Mouse (Mus musculus) layer of hippocampus, adult 9-11 months (tissue): ENCODE data around the gene Vps52.

Experiments
- DNase-seq: peaks from one replicate; pipeline ENCODE4 v3.0.0; 2022

Gene Vps52

DNA sequence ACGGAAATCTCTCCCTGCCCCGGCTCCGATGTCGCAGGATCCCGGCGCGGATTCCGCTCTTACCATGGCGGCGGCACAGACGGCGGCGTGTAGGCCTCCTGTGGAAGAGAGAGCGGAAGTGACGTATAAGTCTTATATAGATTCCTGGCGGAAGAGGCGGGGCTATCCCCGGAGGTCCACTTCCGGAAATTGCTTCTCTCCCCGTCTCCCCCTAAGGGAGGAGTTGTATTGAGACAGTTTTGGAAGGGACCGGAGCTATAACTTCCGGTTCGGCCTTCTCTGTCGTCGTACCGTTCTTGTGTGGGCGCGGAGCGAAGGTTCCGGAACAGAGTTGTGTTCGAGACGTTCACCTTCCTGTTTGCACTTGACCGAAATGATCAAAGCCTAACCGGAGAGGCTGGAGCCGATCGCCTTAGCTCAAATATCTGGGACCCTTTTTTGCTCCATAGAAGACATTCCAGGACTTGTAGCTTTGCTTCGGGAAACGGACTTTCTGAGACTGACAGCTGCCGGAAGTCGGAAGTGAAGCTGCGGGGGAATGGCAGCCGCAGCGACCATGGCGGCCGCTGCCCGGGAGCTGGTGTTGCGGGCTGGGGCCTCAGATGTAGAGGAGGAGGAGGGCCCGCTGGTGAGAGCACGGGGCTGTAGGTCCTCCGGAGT, at the start of gene Vps52, which contains the start of gene Rps18:
TSS of gene Vps52 (plus strand) at position 258 of the 660 bp plus-strand sequence.
TSS of gene Rps18 (minus strand) at position 447 of the 660 bp plus-strand sequence.
- peak; percentile 98 for DNase-seq

DNA sequence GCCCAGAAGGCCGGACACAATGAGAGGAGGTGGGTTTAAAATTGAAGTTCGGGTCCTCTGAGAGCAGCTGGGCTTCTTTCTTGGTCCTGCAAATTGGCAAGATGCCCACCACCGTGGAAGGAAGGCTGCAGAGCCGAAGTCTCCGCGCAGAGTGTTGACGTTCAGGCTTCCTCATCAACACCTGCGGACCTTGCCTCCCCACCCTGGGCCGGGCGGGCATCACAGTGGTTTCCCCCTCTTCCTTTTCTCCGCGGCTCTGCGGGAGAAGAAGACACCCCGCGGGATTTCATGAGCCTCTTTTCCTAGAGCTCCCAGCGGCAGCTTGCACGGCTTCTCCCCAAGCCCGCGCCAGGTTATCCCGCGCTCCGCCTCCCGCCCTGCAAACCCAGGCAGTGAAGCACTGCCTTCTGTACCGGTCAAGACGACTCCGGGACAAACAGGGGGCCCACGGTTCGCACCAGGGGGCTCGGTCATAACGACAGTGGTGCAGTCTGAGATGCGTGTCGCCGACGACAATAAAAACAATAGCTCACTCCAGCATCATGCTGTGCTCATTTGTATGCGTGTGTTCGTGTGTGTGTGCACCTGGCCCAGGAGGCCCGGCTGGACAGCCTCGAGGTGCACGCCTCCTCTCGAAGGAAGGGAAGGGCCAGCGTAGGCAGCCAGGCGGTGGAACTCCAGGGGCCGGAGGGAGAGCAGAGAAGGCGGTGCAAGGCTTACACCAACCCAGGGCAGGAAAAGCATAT, 47.1 kb upstream of the Vps52 start:
- peak; percentile 65 for DNase-seq

DNA sequence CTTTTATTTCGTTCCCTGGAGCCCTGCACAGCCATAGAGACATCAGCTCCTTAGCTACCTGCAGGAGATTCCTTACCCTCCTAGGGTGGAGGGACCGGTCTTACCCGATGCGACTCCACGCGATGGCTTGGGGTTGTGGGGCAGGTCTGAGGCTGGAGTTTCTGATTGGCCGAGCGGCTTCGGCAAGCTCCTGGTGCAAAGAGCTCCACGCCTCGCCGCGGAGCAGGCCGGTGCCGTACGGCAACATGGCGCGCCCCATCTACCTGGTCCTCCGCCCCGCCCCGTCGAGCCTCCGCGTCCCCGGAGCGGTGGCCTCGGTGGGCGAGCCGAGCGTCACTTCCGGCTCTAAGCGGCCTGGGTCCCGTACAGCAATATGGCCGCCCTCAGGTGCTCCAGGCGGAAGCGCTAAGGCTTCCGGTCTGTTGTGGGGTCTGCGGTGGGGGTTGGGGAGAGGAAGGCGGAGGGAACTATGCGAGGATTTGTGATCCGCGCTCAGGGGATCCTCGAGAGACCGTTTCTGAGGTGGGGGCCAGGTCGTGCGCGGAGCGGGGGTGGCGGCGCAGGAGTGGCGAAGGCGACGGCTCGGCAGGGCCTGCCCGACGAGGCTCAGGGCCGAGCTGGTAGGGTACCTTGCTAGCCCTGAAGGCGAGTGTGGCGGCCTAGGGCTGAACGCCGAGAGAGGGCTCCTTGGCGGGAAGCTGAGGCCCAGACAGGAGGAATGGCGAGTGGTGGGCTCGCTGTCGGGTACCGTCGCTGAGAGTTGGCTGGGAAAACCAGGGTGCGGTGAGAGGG, 46.3 kb upstream of the Vps52 start, which contains the start of gene Daxx:
TSS of gene Daxx (plus strand) at position 338 of the 792 bp plus-strand sequence.
- DNase-seq, result peak; percentile 99

DNA sequence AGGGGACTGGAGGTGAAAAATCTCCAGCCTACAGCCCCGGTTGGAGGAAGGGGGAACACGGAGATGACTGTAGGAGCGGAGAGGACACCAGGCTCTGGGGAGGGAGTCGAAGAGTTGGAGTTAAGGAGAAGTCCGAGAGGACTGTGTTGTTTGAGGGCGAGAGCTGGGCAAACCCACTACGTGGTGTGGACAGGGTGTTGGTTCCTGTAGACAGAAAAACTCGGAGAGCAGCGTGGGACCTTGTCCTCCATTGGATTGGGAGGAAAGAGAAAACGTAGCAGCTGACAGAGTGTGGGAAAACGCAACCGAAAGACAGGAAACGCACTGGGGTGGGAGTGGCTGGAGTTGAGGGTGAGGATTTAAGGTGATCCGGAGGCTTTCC, 45.8 kb upstream of the Vps52 start:
- DNase-seq, result no peak

DNA sequence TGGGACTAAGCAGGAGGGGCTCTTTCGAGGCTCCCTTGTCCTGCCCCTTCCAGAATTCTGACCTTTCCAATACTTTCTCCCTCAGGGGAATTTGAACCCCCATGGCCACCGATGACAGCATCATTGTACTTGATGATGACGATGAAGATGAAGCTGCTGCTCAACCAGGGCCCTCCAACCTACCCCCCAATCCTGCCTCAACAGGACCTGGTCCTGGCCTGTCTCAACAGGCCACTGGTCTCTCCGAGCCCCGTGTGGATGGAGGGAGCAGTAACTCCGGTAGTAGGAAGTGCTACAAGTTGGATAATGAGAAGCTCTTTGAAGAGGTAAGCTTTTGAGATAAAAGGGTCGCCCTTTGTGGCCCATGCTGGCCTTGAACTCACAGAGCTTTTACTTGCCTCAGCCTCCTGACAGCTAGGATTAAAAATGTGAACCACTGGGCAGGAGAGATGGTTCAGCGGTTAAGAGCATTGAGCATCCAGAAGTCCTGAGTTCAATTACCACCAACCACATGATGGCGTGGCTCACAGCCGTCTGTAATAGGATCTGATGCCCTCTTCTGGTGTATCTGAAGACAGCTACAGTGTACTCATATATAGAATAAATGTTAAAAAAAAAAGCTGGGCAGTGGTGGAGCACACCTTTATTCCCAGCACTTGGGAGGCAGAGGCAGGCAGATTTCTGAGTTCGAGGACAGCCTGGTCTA, 45.1 kb upstream of the Vps52 start:
- no peak for DNase-seq

DNA sequence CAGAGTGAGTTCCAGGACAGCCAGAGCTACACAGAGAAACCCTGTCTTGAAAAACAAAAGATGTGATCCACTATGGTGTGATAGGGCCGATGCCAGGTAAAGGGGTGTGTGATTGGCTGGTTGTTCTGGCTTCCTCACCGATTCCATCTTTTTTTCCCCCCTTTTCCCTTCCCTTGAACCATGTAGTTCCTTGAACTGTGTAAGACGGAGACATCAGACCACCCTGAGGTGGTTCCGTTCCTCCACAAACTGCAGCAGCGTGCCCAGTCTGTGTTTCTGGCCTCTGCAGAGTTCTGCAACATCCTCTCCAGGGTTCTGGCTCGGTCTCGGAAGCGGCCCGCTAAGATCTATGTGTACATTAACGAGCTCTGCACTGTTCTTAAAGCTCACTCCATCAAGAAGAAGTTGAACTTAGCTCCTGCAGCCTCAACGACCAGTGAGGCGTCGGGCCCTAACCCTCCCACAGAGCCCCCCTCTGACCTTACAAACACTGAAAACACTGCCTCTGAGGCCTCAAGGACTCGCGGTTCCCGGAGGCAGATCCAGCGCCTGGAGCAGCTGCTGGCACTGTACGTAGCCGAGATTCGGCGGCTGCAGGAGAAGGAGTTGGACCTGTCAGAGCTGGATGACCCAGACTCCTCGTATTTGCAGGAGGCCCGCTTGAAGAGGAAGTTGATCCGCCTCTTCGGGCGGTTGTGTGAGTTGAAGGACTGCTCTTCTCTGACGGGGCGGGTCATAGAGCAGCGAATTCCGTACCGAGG, 44.4 kb upstream of the Vps52 start:
- no peak for DNase-seq

DNA sequence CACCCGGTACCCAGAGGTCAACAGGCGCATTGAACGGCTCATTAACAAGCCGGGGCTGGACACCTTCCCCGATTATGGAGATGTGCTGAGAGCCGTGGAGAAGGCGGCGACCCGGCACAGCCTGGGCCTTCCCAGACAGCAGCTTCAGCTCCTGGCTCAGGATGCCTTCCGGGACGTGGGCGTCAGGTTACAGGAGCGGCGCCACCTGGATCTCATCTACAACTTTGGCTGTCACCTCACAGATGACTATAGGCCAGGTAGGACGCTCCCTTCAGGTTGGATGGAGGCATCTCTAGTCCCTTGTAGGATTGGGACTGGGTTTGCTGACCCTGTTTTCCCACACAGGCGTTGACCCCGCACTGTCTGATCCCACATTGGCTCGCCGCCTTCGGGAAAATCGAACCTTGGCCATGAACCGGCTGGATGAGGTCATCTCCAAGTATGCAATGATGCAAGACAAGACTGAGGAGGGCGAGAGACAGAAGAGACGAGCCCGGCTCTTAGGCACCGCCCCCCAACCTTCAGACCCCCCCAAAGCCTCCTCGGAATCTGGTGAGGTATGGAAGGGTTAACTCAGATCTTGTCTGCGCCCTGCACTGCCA, 43.7 kb upstream of the Vps52 start:
- no peak for DNase-seq

DNA sequence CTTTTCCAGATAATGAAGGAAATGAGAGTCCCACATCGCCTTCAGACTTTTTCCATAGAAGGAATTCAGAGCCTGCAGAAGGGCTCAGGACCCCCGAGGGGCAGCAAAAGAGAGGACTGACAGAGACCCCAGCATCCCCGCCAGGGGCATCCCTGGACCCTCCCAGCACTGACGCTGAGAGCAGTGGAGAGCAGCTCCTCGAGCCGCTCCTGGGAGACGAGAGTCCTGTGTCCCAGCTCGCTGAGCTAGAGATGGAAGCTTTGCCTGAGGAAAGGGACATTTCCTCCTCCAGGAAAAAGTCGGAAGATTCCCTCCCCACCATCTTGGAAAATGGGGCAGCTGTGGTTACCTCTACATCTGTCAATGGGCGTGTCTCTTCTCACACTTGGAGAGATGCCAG, 42.3 kb upstream of the Vps52 start:
- DNase-seq, result no peak

DNA sequence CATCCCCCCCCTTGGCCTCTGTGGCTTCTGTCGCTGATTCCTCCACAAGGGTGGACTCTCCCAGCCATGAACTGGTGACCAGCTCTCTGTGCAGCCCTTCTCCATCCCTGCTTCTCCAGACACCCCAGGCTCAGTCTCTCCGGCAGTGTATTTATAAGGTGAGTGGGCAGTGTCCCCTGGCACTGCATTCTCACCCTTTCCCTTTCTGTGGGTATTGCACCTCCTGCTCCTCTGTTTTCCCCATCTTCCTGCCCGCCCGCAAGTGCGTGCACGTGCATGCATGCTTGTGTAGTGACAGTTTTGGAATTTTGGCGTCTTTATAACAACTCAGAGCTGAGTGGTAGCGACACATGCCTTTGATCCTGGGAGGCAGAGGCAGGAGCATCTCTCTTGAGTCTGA, 41.7 kb upstream of the Vps52 start:
- DNase-seq, result no peak

DNA sequence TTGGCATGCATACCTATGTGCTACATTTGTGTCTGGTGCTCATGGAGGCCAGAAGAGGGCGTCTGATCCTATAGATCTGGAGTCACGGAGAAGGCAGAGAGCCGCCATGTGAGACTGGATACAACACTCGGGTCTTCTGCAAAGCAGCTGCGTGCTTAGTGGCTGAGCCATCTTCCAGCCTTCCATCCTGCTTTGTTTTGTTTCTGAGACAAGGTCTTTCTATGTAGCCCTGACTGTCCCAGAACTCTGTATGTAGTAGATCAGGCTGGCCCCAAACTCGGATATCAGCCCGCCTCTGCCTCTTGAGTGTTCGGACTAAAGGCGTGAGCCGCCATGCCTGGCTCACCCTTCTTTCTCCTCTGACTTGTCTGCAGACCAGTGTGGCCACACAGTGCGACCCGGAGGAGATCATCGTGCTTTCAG, 40.6 kb upstream of the Vps52 start:
- no peak for DNase-seq

DNA sequence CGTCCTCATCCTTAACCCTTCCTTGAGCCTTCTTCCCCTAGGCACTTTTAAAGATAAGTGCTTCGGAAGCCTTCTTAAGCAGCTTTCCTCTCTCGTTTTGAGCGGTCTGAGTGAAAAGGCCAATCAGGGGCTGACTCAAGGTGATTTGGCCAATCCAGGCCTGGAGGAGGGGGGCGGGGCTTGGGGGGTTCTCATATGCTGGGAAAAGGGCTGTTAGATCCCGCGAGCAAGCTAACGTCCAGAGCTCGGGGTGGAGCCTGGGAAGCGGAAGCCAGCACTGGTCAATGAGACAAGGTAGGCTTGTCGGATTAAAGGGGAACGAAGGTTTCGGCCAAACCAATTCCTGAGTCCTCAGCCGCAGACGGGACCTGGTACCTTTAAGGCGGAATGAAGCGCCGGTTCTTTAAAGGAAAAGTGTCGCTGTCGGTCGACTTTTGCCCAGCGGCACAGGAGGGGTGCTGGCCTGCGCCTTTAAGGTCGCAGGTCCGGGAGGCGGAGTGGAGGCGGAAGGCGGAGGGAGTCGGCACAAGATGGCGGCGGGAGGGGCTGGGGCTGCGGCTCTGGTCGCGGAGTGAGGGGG, 39.9 kb upstream of the Vps52 start, which contains the start of the genes Tapbp and Zbtb22:
TSS of gene Tapbp (plus strand) at position 229 of the 580 bp plus-strand sequence.
TSS of gene Zbtb22 (plus strand) at position 234 of the 580 bp plus-strand sequence.
- DNase-seq, result peak; percentile 97

DNA sequence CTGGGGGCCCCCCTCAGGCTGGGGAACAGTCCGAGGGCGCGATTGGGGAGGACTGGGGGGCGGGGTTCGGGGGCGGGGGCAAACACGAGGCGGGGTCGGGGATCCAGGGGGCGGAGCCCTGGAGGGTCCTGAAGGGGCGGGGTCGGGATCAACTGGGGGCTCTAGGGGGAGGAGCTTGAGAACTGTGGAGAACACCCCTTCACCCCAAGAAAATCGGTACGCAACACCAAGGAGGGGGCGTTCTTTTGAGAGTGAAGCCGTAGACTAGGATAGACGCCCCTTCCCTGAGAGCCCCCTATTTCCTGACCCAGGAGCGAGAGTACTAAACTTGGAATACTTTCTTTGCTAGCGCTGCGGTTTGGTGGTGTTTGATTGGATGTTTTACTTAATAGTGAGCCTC, 39.3 kb upstream of the Vps52 start:
- no peak for DNase-seq

DNA sequence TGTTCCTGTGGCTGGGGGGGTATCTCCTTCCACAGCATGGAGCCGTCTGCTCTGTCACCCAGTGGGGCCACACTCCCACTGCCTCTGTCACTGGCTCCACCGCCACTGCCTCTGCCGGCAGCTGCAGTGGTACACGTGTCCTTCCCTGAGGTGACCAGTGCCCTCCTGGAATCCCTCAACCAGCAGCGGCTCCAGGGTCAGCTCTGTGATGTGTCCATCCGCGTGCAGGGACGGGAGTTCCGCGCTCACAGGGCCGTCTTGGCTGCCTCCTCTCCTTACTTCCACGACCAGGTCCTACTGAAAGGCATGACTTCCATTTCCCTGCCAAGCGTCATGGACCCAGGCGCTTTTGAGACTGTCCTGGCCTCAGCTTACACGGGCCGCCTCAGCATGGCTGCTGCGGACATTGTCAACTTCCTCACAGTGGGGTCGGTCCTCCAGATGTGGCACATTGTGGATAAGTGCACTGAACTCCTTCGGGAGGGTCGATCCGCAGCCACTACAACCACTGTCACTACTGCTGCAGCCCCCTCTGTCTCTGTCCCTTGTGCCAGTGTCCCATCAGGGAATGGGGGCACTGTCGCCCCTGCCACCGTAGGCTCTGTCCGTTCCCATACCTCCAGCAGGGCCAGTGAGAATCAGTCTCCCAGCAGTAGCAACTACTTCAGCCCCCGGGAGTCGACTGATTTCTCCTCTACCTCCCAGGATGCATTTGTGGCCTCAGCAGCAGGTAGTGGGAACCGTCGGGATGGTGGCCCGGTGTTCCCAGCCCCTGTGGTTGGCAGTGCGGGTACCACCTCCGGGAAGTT, 38.6 kb upstream of the Vps52 start:
- no peak for DNase-seq

DNA sequence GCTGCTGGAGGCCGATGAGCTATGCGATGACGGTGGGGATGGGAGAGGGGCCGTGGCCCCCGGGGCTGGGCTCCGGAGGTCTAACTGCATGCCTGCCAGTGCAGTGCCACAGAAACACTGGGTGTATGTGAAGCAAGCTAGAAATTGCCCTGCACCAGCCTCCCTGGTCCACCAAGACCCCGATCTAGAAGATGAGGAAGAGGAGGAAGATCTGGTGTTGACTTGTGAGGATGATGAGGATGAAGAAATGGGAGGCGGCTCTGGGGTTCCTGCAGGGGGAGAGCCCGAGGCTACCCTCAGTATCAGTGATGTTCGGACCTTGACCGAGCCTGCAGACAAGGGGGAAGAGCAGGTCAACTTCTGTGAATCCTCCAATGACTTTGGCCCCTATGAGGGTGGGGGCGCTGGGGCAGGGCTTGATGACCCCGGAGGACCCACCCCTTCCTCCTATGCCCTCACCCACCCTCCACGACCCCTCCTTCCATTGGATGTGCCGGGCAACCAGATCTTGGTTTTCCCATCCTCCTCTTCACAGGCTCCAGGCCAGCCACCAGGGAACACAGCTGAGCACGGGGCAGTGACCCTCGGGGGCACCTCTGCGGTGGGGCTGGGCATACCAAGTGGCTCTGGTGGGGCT, 37.8 kb upstream of the Vps52 start:
- DNase-seq, result no peak

DNA sequence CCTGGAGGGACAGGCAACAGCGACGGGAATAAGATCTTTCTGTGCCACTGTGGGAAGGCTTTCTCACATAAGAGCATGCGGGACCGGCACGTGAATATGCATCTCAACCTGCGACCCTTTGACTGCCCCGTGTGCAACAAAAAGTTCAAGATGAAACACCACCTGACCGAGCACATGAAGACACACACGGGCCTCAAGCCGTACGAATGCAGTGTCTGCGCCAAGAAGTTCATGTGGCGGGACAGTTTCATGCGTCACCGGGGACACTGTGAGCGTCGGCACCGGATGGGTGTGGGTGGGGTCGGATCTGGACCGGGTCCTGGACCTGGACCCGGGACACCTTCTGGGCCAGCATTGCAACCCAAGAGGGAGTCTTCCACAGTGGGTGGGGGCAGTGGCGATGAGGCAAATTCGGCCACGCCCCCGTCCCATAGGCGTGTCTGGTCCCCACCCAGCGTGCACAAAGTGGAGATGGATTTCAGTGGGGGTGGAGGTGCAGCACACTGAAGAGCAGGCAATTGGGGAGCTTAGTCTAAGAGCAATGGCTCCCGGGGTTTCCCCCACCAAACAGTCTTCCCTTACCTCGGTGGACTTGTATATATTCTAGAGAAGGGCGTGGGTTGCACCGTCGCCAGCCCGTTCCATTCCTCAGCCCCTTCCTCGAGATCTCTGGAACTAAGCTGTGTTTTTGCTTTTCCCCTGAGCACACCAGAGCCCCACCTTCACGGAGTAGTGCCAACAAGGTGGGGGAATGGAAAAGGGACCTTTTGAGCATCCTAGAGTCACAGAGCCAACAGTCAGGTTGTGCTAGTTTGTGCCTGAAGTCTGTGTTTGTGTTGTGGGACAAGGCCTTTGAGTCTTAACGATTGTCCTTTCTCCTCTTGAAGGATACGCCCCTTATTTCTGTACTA, 37.1 kb upstream of the Vps52 start:
- no peak for DNase-seq

DNA sequence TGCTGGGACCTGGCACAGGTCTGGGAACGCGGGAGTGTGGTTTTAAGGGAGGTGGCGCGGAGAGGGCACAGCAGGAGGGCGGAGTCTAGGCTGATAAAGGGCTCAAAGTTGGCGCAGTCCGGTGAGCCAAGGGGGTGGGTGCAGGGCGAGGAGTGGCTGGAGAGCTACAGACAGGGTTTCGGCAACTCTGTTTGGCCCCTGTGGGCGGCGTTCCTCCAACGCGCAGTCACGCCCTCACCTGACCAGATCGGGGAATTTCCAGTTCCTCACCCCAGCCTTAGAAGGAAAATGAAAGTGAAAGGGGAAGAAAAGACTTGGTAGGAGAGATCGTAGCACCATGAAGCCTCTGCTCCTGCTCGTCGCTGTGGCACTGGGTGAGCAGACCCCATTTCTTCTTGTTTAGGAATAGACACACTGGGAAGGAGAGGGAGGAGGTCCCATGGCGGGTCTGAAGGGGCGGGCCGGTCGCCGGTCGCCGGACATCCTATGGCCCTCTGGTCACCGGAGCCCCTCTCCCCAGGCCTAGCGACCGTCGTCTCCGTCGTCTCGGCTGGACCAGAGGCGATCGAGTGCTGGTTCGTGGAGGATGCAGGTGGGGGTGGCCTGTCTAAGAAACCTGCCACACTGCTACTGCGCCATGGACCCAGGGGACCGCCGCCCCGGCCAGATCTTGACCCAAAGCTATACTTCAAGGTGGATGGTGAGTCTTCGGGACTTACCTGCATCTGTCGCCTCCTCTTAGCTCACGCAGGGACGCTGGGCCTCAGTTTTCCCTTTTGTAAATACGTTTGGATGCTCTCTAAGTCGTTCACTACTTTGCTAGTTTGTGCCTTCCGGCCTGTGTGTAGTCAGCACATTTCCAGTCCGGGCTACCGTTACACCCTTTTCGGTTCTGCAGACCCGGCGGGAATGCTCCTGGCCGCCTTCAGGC, 36.0 kb upstream of the Vps52 start:
- peak; percentile 77 for DNase-seq
